Mouse (Mus musculus): ENCODE results near the gene Nckipsd. TPM values are rescaled to one million over a fixed set of nuclear protein-coding genes. Genes with fewer than 3 reads are reported as not detected.
A peak's percentile ranks its signal among the peaks of the same experiment; 100 is the strongest.

Nckipsd gene
- polyA plus RNA-seq, 1 experiment = 8.7 TPM

- TF ChIP-seq POLR2A (IDR thresholded peaks at IDR 0.05; ENCODE audit: low read depth, low read length) (no peak), CTCF (IDR thresholded peaks at IDR 0.05; ENCODE audit: borderline replicate concordance, insufficient read depth, low read length) (no peak)
- Histone ChIP-seq H3K27ac (ENCODE audit: insufficient read depth, low read length) (peak overlapping the region; percentile 86), H3K4me3 (ENCODE audit: insufficient read depth, low read length) (0 out of 2 replicates have a peak overlapping the region, but pooled peaks have one; percentile 0), H3K4me1 (ENCODE audit: control insufficient read depth, insufficient read depth, low read length) (peaks cover 25% of the 10 kb centered on the region)
These were observed 11.7 kb upstream of the Nckipsd start for GRCm38 (mm10) chr9:108796351-108796981.

DNA sequence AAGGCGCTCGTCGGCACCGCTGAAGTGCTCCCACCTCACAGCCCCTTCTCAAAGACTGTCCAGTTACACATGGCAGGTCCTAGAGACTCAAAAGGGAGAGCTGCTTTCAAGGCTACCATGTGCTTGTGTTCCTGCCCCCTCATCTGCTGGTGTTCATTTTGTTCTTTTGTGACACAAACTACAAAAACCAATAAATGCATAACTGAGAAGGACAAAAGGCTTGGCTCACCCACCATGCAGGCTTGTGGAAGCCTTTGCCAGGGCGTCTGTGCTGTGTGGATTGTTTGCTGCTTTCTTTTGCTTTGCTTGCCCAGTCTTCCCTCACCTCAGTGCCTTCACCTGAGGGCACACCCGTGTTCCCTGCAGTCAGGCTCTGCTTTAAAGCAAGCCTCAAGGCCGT is 10.7 kb upstream of the Nckipsd start:
- TF ChIP-seq CTCF (IDR thresholded peaks at IDR 0.05; ENCODE audit: borderline replicate concordance, insufficient read depth, low read length) (no peak), POLR2A (IDR thresholded peaks at IDR 0.05; ENCODE audit: low read depth, low read length) (no peak)
- H3K4me3 ChIP-seq (ENCODE audit: insufficient read depth, low read length) = no peak overlapping the region

GRCm38 (mm10) chr9:108798508-108799075 is 9.6 kb upstream of the Nckipsd start:
- H3K27ac ChIP-seq (ENCODE audit: insufficient read depth, low read length) = peak overlapping the region; percentile 85; the same call in 1 of the 2 replicates
- peaks cover 21% of the 10 kb centered on the region for H3K4me1 ChIP-seq (ENCODE audit: control insufficient read depth, insufficient read depth, low read length)
- TF ChIP-seq CTCF (IDR thresholded peaks at IDR 0.05; ENCODE audit: borderline replicate concordance, insufficient read depth, low read length) = no peak
- no peak for TF ChIP-seq POLR2A (IDR thresholded peaks at IDR 0.05; ENCODE audit: low read depth, low read length)
- no peak overlapping the region for H3K4me3 ChIP-seq (ENCODE audit: insufficient read depth, low read length)

More for the DNA sequence above, 10.7 kb upstream of the Nckipsd start:
- peaks cover 25% of the 10 kb centered on the region for H3K4me1 ChIP-seq (ENCODE audit: control insufficient read depth, insufficient read depth, low read length)
- H3K27ac ChIP-seq (ENCODE audit: insufficient read depth, low read length) = peak overlapping the region; percentile 85

- Histone ChIP-seq H3K4me1 (ENCODE audit: control insufficient read depth, insufficient read depth, low read length) (peaks cover 21% of the 10 kb centered on the region), H3K4me3 (ENCODE audit: insufficient read depth, low read length) (no peak overlapping the region), H3K27ac (ENCODE audit: insufficient read depth, low read length) (no peak overlapping the region)
- TF ChIP-seq POLR2A (IDR thresholded peaks at IDR 0.05; ENCODE audit: low read depth, low read length) (no peak), CTCF (IDR thresholded peaks at IDR 0.05; ENCODE audit: borderline replicate concordance, insufficient read depth, low read length) (no peak)
These were observed 8.6 kb upstream of the Nckipsd start for GRCm38 (mm10) chr9:108799564-108799963.

GRCm38 (mm10) chr9:108805768-108806167 is 2.4 kb upstream of the Nckipsd start:
- no peak overlapping the region for H3K4me3 ChIP-seq (ENCODE audit: insufficient read depth, low read length)
- H3K27ac ChIP-seq (ENCODE audit: insufficient read depth, low read length) = no peak overlapping the region
- TF ChIP-seq POLR2A (IDR thresholded peaks at IDR 0.05; ENCODE audit: low read depth, low read length) (no peak), CTCF (IDR thresholded peaks at IDR 0.05; ENCODE audit: borderline replicate concordance, insufficient read depth, low read length) (no peak)
- 0 out of 2 replicates have a peak, but pooled peaks cover 3% of the 10 kb centered on the region for H3K4me1 ChIP-seq (ENCODE audit: control insufficient read depth, insufficient read depth, low read length)

DNA sequence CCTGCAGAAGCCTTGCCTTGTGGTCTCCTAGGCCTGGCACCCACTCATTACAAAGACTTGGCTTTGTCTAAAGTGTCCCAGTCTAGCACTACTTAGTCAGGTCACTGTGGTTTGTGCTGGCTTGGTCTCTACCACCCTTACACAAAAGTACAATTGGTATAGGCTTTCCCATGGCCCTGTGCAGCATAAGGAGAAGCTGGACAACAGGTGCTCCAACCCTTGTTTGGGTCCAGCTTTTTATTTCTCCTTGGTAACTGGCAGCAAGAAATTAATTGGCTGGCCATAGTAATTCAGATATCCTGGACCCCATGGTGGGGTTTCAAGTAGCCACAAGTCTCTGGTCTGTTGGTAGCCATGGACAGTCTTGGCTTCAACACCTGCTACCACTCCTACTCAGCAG is 1.8 kb upstream of the Nckipsd start:
- Histone ChIP-seq H3K27ac (ENCODE audit: insufficient read depth, low read length) (no peak overlapping the region), H3K4me3 (ENCODE audit: insufficient read depth, low read length) (no peak overlapping the region), H3K4me1 (ENCODE audit: control insufficient read depth, insufficient read depth, low read length) (0 out of 2 replicates have a peak, but pooled peaks cover 3% of the 10 kb centered on the region)
- no peak for TF ChIP-seq POLR2A (IDR thresholded peaks at IDR 0.05; ENCODE audit: low read depth, low read length)
- no peak for TF ChIP-seq CTCF (IDR thresholded peaks at IDR 0.05; ENCODE audit: borderline replicate concordance, insufficient read depth, low read length)

GRCm38 (mm10) chr9:108806831-108807230 is 1.3 kb upstream of the Nckipsd start:
- Histone ChIP-seq H3K27ac (ENCODE audit: insufficient read depth, low read length) (no peak overlapping the region), H3K4me3 (ENCODE audit: insufficient read depth, low read length) (no peak overlapping the region)
- no peak for TF ChIP-seq CTCF (IDR thresholded peaks at IDR 0.05; ENCODE audit: borderline replicate concordance, insufficient read depth, low read length)
- TF ChIP-seq POLR2A (IDR thresholded peaks at IDR 0.05; ENCODE audit: low read depth, low read length) = no peak

GRCm38 (mm10) chr9:108807674-108808073 is 494 bp upstream of the Nckipsd start:
- Histone ChIP-seq H3K27ac (ENCODE audit: insufficient read depth, low read length) (no peak overlapping the region; the same call in 1 of the 2 replicates), H3K4me3 (ENCODE audit: insufficient read depth, low read length) (no peak overlapping the region), H3K4me1 (ENCODE audit: control insufficient read depth, insufficient read depth, low read length) (0 out of 2 replicates have a peak, but pooled peaks cover 3% of the 10 kb centered on the region)
- TF ChIP-seq CTCF (IDR thresholded peaks at IDR 0.05; ENCODE audit: borderline replicate concordance, insufficient read depth, low read length) (no peak), POLR2A (IDR thresholded peaks at IDR 0.05; ENCODE audit: low read depth, low read length) (no peak)

More at GRCm38 (mm10) chr9:108806831-108807230, 1.3 kb upstream of the Nckipsd start:
- H3K4me1 ChIP-seq (ENCODE audit: control insufficient read depth, insufficient read depth, low read length) = 0 out of 2 replicates have a peak, but pooled peaks cover 3% of the 10 kb centered on the region

DNA sequence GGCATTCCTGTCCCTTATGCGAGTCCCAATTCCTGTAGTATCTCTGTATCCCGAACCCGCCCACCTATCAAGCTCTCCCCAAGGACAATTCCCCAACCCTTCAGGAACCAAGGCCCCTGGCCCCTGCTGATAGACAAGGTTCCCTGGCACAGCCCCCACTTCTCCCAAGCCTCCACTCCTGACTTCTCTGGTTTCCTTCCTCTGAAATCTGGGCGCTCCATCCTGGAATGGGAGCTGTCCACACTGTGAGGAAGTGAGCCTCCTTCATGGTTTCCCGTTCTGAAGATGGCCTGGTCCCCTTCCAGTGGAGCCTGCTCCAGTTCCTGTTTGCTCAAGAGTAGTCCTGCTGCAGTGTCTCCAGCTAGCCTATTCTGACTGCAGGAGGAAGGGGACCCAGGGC is 1.0 kb downstream of the Nckipsd start:
- TF ChIP-seq POLR2A (IDR thresholded peaks at IDR 0.05; ENCODE audit: low read depth, low read length) = no peak
- no peak for TF ChIP-seq CTCF (IDR thresholded peaks at IDR 0.05; ENCODE audit: borderline replicate concordance, insufficient read depth, low read length)
- H3K4me1 ChIP-seq (ENCODE audit: control insufficient read depth, insufficient read depth, low read length) = 0 out of 2 replicates have a peak, but pooled peaks cover 3% of the 10 kb centered on the region
- H3K4me3 ChIP-seq (ENCODE audit: insufficient read depth, low read length) = peak overlapping the region; percentile 57
- no peak overlapping the region for H3K27ac ChIP-seq (ENCODE audit: insufficient read depth, low read length)

DNA sequence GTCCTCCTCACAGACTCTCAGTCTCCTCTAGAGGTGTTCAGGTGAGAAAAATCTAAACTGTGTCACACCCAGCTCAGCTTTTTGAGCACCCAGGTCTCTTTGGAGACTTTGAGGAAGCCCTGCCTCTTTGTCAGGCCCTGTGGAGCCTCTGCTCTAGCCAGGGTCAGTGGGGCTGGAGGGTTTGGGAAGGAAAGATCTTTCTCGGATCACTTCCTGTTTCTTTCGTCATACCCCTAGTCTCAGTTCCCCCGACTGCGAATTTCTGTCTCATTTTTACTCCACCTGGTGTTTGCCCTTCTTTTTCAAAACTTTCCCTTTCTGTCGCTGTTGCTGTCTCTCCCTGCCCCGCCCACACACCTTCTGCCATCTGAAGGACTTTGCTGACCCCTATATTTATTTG is 1.6 kb downstream of the Nckipsd start:
- TF ChIP-seq POLR2A (IDR thresholded peaks at IDR 0.05; ENCODE audit: low read depth, low read length) (no peak), CTCF (IDR thresholded peaks at IDR 0.05; ENCODE audit: borderline replicate concordance, insufficient read depth, low read length) (no peak)
- no peak overlapping the region for H3K4me3 ChIP-seq (ENCODE audit: insufficient read depth, low read length)
- H3K4me1 ChIP-seq (ENCODE audit: control insufficient read depth, insufficient read depth, low read length) = 0 out of 2 replicates have a peak, but pooled peaks cover 3% of the 10 kb centered on the region
- no peak overlapping the region for H3K27ac ChIP-seq (ENCODE audit: insufficient read depth, low read length)

Measured in embryonic fibroblast, embryonic 13.5 days (primary cell).